Mouse (Mus musculus): ENCODE data around the gene Tbca.

Tbca gene

DNA sequence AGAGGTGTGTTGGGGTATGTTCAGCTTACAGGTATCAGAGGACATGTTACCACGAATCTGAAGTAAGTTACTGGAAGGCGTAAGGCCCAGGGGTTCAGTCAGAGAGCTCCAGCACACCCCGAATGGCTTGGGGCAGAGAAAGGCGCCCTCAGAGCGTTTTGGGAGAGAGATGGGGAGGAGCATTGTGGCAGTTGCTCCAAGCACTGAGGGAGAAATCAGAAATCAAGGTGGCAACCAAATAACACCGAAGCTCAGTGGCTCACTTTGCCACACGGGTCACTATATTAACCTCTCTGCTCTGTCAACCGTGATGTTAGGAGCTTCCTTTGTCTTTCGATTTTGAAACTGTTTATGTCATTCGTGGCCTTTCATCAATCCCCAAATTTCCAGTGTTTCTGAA lies 93.5 kb downstream of the Tbca start:
- DNase-seq = no peak

DNA sequence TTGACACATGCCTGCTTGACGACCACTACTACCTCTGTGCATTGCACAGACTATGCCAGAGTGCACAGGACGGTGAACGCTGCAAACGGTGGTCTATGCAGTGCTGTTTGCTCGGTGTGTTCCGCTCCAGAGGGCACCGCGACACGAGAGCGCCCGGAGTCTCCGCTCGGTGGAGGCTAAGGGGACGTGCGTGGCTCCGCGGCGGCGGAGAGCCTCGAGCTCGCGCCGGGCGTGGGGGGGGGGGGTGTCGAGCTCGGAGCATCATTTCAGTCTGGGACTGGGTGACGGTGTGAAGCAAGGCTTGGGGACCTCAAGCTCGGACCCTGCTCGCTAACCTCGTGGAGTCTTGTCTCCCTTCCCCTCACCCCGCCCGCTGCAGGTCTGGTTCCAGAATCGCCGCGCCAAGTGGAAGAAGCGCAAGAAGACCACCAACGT lies 94.0 kb downstream of the Tbca start:
- no peak for DNase-seq

DNA sequence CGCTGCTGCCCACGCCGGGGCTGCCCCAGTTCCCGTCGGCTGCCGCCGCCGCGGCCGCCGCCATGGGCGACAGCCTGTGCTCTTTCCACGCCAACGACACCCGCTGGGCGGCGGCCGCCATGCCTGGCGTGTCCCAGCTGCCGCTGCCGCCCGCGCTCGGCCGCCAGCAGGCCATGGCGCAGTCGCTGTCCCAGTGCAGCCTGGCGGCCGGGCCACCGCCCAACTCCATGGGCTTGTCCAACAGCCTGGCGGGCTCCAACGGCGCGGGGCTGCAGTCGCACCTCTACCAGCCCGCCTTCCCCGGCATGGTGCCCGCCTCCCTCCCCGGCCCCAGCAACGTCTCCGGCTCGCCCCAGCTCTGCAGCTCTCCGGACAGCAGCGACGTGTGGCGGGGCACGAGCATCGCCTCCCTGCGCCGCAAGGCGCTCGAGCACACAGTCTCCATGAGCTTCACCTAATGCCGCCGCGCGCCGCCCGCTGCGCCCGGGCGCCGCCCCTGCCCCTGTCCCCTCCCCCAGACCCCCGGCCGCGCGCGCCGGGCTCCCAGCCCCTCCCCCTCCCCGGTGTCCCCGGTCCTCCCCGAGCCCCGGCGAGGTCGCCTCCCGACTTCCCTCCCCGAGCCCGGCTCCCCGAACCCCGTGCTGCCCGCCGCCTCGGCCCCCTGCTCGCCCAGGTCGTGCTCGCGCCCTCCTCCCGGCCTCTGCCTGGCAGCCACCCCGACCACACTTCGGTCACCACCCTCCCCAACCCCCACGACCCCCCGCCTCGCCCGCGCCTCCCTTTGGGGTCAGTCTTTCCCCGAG lies 94.7 kb downstream of the Tbca start:
- no peak for DNase-seq

DNA sequence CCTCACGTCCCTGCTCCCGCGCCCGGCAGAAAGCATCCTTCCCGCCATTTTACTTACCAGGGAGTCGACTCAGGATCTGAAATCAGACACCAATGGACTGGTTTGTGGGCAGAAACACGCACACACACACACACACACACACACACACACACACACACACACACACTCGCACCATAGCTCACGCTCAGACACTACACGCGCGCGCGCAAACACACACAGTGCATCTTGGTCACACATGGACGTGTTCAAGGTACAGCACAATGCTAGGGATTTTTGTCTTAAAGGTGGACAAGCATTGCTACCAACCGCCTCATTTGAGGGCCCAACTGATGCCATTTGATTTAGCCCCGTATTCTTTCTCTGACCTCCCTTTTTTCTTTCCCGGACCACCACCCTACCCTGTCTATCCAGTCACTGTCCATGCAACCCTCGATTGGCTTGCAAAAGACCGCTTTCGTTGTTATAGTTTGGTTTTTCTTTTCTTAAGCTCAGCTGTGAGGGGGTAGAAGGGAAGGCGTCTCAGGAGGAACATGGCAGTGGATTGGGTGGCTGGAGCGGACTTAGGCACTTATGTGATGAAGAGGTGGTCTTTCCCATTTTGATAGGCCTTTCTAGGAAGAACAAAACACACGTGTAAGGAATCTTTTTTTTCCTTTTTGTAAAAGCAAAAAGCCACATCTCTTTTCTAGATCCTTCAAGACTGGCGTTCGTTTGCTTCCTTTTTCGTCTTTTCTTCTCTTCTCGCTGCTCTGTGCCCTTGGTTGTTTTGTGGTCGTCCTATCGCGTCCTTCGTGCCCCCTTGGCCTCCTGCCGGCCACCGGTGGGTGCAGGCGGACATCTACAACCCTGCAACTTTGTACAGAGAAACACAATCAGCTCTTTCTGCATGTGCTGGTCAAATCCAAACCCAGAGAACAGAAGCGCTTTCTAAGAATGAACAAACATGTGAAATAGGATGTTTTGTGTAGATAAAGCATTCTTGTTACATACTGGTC lies 95.6 kb downstream of the Tbca start:
- no peak for DNase-seq

DNA sequence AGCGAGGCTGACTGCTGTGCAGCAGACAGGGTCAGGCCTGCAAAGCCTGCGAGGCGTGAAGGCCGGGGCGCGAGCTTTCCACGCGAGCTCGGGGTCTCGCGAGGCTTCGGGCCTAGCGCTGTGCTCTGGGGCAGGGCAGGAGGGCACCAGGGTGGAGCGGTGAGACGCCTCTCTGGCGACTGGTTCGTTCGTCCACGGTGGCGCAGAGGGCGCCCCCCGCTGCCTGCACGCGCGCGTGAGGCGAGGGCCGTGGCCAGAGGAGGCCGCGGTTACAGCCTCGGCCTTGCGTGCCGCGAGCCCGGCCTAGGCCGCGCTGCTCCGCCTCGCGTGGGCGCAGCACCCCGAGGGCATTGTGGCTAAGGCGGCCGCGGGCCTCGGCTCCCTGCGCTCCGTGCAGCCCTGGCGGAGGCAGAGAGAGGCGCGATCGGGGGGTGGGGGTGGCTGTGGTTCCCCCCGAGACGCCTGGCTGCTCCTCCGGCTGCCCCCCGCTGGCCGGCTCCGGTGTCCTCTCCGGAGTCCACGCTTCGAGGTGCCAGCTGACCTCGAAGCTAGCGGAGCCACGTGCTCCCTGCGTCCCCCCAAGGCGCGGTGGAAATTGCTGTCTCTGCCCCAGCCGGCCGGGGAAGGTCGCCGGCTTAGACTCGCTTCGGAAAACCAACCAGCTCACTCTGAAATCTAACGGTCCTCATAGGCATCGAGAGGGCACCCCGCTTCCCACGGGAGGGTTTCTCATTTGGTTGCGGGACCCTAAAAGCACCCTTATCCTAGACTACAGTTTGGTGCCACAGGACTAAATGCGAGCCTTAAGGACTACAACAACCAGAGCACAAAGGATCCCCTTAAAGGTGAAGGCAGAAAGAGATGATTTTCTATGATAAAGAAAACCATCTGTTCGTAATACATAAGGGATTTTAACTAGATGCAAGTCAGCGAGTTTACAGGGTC lies 96.9 kb downstream of the Tbca start:
- no peak for DNase-seq
